Mouse (Mus musculus) liver, embryonic 16.5 days (tissue): Measurements from ENCODE around the gene Gm42791. TPM values are rescaled to one million over a fixed set of nuclear protein-coding genes. Genes with fewer than 3 reads are reported as not detected.

Experiments used
- ATAC-seq: fragments of 200-750 bp; cut with Nextera tagmentation; 2 replicates; pipeline ENCODE4 v1.8.0; 2017; ENCODE audit warnings: low read depth, mild to moderate bottlenecking, moderate number of reproducible peaks, moderate library complexity
- H3K27ac ChIP-seq: fragments of 300-500 bp; sonication (generic); 2 replicates; pipeline ENCODE4 v1.5.1; 2014; ENCODE audit warnings: mild to moderate bottlenecking, low read length
- H3K27me3 ChIP-seq: fragments of 300-500 bp; sonication (generic); 2 replicates; pipeline ENCODE4 v1.6.1; 2014; ENCODE audit warnings: low read depth, low read length, mixed read lengths; ENCODE audit not compliant: control insufficient read depth, insufficient read depth
- H3K36me3 ChIP-seq: fragments of 300-500 bp; sonication (generic); 2 replicates; pipeline ENCODE4 v1.6.1; 2014; ENCODE audit warnings: mild to moderate bottlenecking; ENCODE audit not compliant: control insufficient read depth, insufficient read depth
- H3K4me1 ChIP-seq: fragments of 300-500 bp; sonication (generic); 2 replicates; pipeline ENCODE4 v1.6.1; 2014; ENCODE audit warnings: low read depth, low read length, mixed read lengths; ENCODE audit not compliant: control insufficient read depth
- H3K4me2 ChIP-seq: fragments of 300-500 bp; sonication (generic); 2 replicates; pipeline ENCODE4 v1.6.1; 2014; ENCODE audit warnings: low read depth, low read length, mixed read lengths
- H3K4me3 ChIP-seq: fragments of 300-500 bp; sonication (generic); 2 replicates; pipeline ENCODE4 v1.5.1; 2014; ENCODE audit warnings: low read depth, mild to moderate bottlenecking, low read length
- H3K9ac ChIP-seq: fragments of 300-500 bp; sonication (generic); 2 replicates; pipeline ENCODE4 v1.6.1; 2014; ENCODE audit warnings: low read depth, low read length
- H3K9me3 ChIP-seq: fragments of 300-500 bp; sonication (generic); replicated peaks from 2 replicates; pipeline ENCODE4 v1.6.1; 2016; ENCODE audit warnings: low read length; ENCODE audit not compliant: control insufficient read depth
- WGBS: fragments of 180-500 bp; shearing (Covaris S2); extraction: QIAGEN DNeasy Blood & Tissue Kit; methylation state at CpG from one replicate; pipeline ENCODE4 v1.1.7; 2014; ENCODE audit not compliant: insufficient replicate concordance; 5-methylcytosine and 5-hydroxymethylcytosine counted together
- polyA plus RNA-seq: library from polyadenylated mRNA; unstranded; fragments of >200 nt; fragmentation: Nextera tagmentation; extraction: Ambion mirVana; gene quantifications from 2 replicates; pipeline ENCODE4 v1.2.1, GENCODE M21; 2015

The Gm42791 gene
- polyA plus RNA-seq, 1 experiment from 2014 or later = 0.53 TPM

- WGBS = 51% methylated on average over 2 of the region's 2 CpGs
- H3K27me3 ChIP-seq = no peaks in the 10 kb centered on the region
- H3K27ac ChIP-seq = no peak overlapping the region
- no peaks in the 10 kb centered on the region for H3K9me3 ChIP-seq
- peaks cover 3% of the 10 kb centered on the region; the same call in 1 of the 2 replicates for H3K4me1 ChIP-seq
- H3K4me2 ChIP-seq = no peak overlapping the region
- H3K4me3 ChIP-seq = no peak overlapping the region
- H3K36me3 ChIP-seq = no peaks in the 10 kb centered on the region
- no peak overlapping the region for H3K9ac ChIP-seq
- ATAC-seq = no peak
These were observed 49.2 kb downstream of the Gm42791 start for GRCm38 (mm10) chr5:148945735-148946134.

GRCm38 (mm10) chr5:148944024-148944423, 50.9 kb downstream of the Gm42791 start:
- Histone ChIP-seq H3K4me1 (peaks cover 3% of the 10 kb centered on the region; the same call in 1 of the 2 replicates), H3K27me3 (no peaks in the 10 kb centered on the region), H3K4me2 (no peak overlapping the region), H3K27ac (no peak overlapping the region), H3K4me3 (no peak overlapping the region), H3K36me3 (no peaks in the 10 kb centered on the region), H3K9ac (no peak overlapping the region), H3K9me3 (no peaks in the 10 kb centered on the region)
- ATAC-seq = no peak
- 44% methylated on average over 8 of the region's 8 CpGs for WGBS

GRCm38 (mm10) chr5:148943444-148943843, 51.5 kb downstream of the Gm42791 start:
- Histone ChIP-seq H3K36me3 (no peaks in the 10 kb centered on the region), H3K4me2 (no peak overlapping the region), H3K27ac (no peak overlapping the region), H3K4me3 (no peak overlapping the region), H3K9ac (no peak overlapping the region), H3K27me3 (no peaks in the 10 kb centered on the region), H3K4me1 (peaks cover 3% of the 10 kb centered on the region; the same call in 1 of the 2 replicates), H3K9me3 (no peaks in the 10 kb centered on the region)
- no peak for ATAC-seq
- 80% methylated on average over 10 of the region's 10 CpGs for WGBS

GRCm38 (mm10) chr5:148942957-148943356, 52.0 kb downstream of the Gm42791 start:
- Histone ChIP-seq H3K4me2 (no peak overlapping the region), H3K27ac (no peak overlapping the region), H3K4me3 (no peak overlapping the region), H3K9ac (no peak overlapping the region), H3K27me3 (no peaks in the 10 kb centered on the region), H3K9me3 (no peaks in the 10 kb centered on the region), H3K36me3 (no peaks in the 10 kb centered on the region), H3K4me1 (peaks cover 3% of the 10 kb centered on the region; the same call in 1 of the 2 replicates)
- no peak for ATAC-seq
- WGBS = 76% methylated on average over 11 of the region's 11 CpGs

- WGBS = 79% methylated on average over 6 of the region's 6 CpGs
- H3K9me3 ChIP-seq = no peaks in the 10 kb centered on the region
- no peak overlapping the region for H3K4me2 ChIP-seq
- ATAC-seq = no peak
- no peak overlapping the region for H3K9ac ChIP-seq
- H3K27ac ChIP-seq = no peak overlapping the region
- no peaks in the 10 kb centered on the region for H3K36me3 ChIP-seq
- H3K27me3 ChIP-seq = no peaks in the 10 kb centered on the region
- no peak overlapping the region for H3K4me3 ChIP-seq
- H3K4me1 ChIP-seq = peaks cover 3% of the 10 kb centered on the region; the same call in 1 of the 2 replicates
These were observed 52.6 kb downstream of the Gm42791 start for GRCm38 (mm10) chr5:148942305-148942704.

GRCm38 (mm10) chr5:148941867-148942266, 53.1 kb downstream of the Gm42791 start:
- no peaks in the 10 kb centered on the region for H3K9me3 ChIP-seq
- no peak overlapping the region for H3K9ac ChIP-seq
- H3K4me1 ChIP-seq = peaks cover 3% of the 10 kb centered on the region; the same call in 1 of the 2 replicates
- H3K27ac ChIP-seq = no peak overlapping the region
- 85% methylated on average over 10 of the region's 10 CpGs for WGBS
- H3K4me2 ChIP-seq = no peak overlapping the region
- ATAC-seq = no peak
- H3K4me3 ChIP-seq = no peak overlapping the region
- no peaks in the 10 kb centered on the region for H3K36me3 ChIP-seq
- H3K27me3 ChIP-seq = no peaks in the 10 kb centered on the region

- WGBS = 70% methylated on average over 11 of the region's 11 CpGs
- H3K27ac ChIP-seq = no peak overlapping the region
- H3K9ac ChIP-seq = no peak overlapping the region
- H3K4me1 ChIP-seq = peaks cover 17% of the 10 kb centered on the region
- no peak overlapping the region for H3K4me3 ChIP-seq
- no peaks in the 10 kb centered on the region for H3K9me3 ChIP-seq
- H3K4me2 ChIP-seq = no peak overlapping the region
- no peaks in the 10 kb centered on the region for H3K36me3 ChIP-seq
- H3K27me3 ChIP-seq = no peaks in the 10 kb centered on the region
- ATAC-seq = no peak
These were observed 55.0 kb downstream of the Gm42791 start for GRCm38 (mm10) chr5:148939948-148940382.

- Histone ChIP-seq H3K27ac (peak overlapping the region; percentile 79), H3K4me1 (peaks cover 23% of the 10 kb centered on the region)
These were observed 58.4 kb downstream of the Gm42791 start for GRCm38 (mm10) chr5:148936516-148936951.

GRCm38 (mm10) chr5:148935871-148936270, 59.1 kb downstream of the Gm42791 start:
- WGBS = 40% methylated on average over 6 of the region's 6 CpGs
- peak; percentile 15; the same call in 1 of the 2 replicates for ATAC-seq
- peaks cover 24% of the 10 kb centered on the region for H3K4me1 ChIP-seq
- no peaks in the 10 kb centered on the region for H3K9me3 ChIP-seq
- no peaks in the 10 kb centered on the region for H3K36me3 ChIP-seq
- no peak overlapping the region for H3K9ac ChIP-seq
- peak overlapping the region; percentile 40; the same call in 1 of the 2 replicates for H3K4me2 ChIP-seq
- H3K27me3 ChIP-seq = no peaks in the 10 kb centered on the region
- H3K4me3 ChIP-seq = no peak overlapping the region
- H3K27ac ChIP-seq = peak overlapping the region; percentile 79

More at GRCm38 (mm10) chr5:148936516-148936951, 58.4 kb downstream of the Gm42791 start:
- Histone ChIP-seq H3K9ac (no peak overlapping the region), H3K4me3 (no peak overlapping the region), H3K36me3 (no peaks in the 10 kb centered on the region), H3K4me2 (no peak overlapping the region), H3K27me3 (no peaks in the 10 kb centered on the region), H3K9me3 (no peaks in the 10 kb centered on the region)
- WGBS = 76% methylated on average over 3 of the region's 3 CpGs
- ATAC-seq = no peak
